Mouse (Mus musculus) T-helper 2 cell (primary cell): Measurements from ENCODE around the gene Flrt1.
"Not testable (repeated sequence)": the region's sequence is repeated elsewhere in the genome, so short reads cannot be mapped to it uniquely, and the experiment has no call there.

Experiments
- in situ Hi-C: fragments of 300-600 bp; cut with MboI, MseI; formaldehyde crosslinking; loops from one replicate; pipeline ENCODE4 v1.15.1; 2025; ENCODE audit warnings: high pct_unique_total_duplicates

Gene Flrt1

GRCm38 (mm10) chr19:7069781-7070763 lies 35.5 kb downstream of the Flrt1 start:
- in situ Hi-C loops = loop anchor here (5.0 kb wide), 1 partner anchor 127 kb away; no protein-coding TSS in a partner anchor

- in situ Hi-C loops = loop anchor here (5.0 kb wide), 1 partner anchor 128 kb away; no protein-coding TSS in a partner anchor
Measured at GRCm38 (mm10) chr19:7068661-7069531, 36.6 kb downstream of the Flrt1 start.

GRCm38 (mm10) chr19:7068136-7068535 lies 37.4 kb downstream of the Flrt1 start:
- in situ Hi-C loops = loop anchor here (5.0 kb wide), 1 partner anchor 129 kb away; no protein-coding TSS in a partner anchor

GRCm38 (mm10) chr19:7067344-7068050 lies 38.0 kb downstream of the Flrt1 start:
- in situ Hi-C loops = loop anchor here (5.0 kb wide), 1 partner anchor 130 kb away; no protein-coding TSS in a partner anchor

DNA sequence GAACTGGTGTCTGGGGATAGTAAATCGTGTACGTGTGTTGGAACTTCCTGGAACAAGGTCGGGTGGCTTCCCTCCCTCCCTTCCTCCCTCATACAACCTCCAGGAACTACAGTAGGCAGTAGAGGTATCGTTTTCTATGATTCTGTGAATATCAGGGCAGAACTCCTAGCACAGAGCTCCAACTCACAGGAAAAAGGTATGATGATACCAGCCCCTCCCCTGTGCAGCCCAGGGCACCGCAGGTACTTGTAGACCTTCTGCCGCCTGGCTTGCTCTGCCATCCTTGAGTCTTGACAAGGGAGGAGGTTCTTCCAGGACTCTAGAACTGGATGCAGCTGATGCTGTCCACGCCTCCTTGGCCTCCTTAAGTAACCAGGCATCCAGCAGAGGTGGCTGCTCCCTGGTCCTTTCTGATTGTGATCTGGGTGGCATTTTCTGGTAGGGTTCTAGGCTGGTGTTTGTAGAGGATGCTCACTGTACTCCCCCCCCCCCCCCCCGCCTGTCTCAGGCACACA lies 38.6 kb downstream of the Flrt1 start:
- in situ Hi-C loops = loop anchor here (5.0 kb wide), 1 partner anchor 130 kb away; no protein-coding TSS in a partner anchor

GRCm38 (mm10) chr19:7066034-7066827 lies 39.3 kb downstream of the Flrt1 start:
- in situ Hi-C loops = loop anchor here (5.0 kb wide), 1 partner anchor 131 kb away; no protein-coding TSS in a partner anchor

GRCm38 (mm10) chr19:7064571-7064970 lies 41.0 kb downstream of the Flrt1 start:
- in situ Hi-C loops = no loop called here

DNA sequence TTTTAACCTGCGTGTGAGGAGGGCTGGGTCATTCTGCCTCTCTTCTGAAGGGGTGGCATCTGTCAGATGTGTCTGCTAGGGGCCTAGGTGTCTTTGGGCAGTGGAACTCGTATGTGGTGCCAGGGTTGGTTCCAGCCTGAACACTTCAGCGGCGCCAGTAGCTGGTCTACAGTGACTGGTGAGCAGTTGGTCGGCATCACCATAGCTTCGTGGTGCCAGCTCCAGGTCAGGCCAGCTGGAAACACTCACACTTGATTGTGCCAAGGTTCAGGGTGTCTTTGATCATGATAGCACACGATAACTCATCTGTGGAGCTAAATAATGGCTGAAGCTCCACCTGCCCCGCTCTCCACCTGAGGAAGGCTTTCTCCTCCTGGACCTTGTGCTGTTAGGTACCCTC lies 42.6 kb downstream of the Flrt1 start:
- in situ Hi-C loops = no loop called here

DNA sequence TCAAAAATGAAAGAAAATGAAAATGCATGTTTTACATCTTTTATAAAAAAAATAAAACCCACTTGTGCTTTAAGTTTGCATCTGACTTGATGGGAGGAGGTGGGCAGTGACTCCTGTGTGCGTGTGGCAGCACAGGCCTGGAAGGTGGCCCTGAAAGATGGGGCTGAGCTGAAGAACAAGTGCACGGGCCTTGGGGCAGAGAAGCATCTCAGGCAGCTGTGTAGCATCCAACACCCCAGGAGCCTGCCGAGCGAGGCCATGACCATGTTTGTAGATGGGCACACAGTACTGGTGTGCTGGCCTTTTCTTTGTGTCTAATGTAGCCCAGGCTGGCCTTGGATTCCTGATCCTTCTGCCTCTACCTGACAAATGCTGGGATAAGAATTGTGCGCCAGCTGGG lies 43.4 kb downstream of the Flrt1 start:
- in situ Hi-C loops = no loop called here

GRCm38 (mm10) chr19:7058541-7058940 lies 47.0 kb downstream of the Flrt1 start:
- in situ Hi-C loops = no loop called here

- in situ Hi-C loops = no loop called here
Measured at GRCm38 (mm10) chr19:7057722-7058207, 47.8 kb downstream of the Flrt1 start.

DNA sequence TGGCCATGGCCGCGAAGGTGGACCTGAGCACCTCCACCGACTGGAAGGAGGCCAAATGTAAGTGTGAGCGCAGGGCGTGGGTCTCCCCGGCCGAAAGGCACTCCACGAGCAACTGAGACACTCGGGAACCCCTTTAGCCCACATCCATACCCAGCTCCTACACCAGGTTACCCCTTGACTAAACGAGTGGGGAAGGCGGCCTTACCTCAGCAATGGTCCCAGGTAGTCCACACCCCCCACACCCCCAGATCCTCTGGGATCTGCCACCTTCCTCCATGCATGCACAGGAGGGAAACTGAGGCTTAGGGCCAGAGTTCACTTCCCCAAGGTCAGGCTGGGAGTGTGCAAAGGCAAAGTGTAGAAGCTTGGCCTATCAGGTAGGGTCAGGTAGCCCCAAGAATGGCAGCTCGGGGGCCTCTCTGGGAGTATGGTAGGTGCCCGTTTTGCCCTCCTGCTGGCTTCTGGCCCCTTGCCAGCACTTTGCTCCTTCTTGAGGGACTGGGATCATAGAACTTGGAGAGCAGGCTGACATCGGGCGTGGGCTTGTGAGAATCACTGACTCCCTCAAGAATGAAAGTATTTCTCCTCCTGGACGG lies 48.3 kb downstream of the Flrt1 start:
- in situ Hi-C loops = no loop called here

GRCm38 (mm10) chr19:7056248-7057087 lies 49.1 kb downstream of the Flrt1 start, which contains the start of gene Macrod1:
TSS of gene Macrod1 (plus strand) at chr19:7056810.
- in situ Hi-C loops = no loop called here

- in situ Hi-C loops = no loop called here
Measured at GRCm38 (mm10) chr19:7055173-7055572, 50.4 kb downstream of the Flrt1 start.

GRCm38 (mm10) chr19:7054772-7055171 lies 50.8 kb downstream of the Flrt1 start:
- in situ Hi-C loops = no loop called here

- in situ Hi-C loops = not testable (repeated sequence)
Measured at GRCm38 (mm10) chr19:7053382-7053781, 52.1 kb downstream of the Flrt1 start.

- in situ Hi-C loops = no loop called here
Measured at GRCm38 (mm10) chr19:7044706-7045105, 60.8 kb downstream of the Flrt1 start.

- in situ Hi-C loops = no loop called here
Measured at GRCm38 (mm10) chr19:7044279-7044678, 61.2 kb downstream of the Flrt1 start.
